Mouse (Mus musculus) kidney, adult 9 months (tissue): ENCODE measurements around the gene Kcng3.
A peak's percentile ranks its signal among the peaks of the same experiment; 100 is the strongest.

Source experiments
- DNase-seq: peaks from one replicate; pipeline ENCODE4 v3.0.0; 2022

The Kcng3 gene

DNA sequence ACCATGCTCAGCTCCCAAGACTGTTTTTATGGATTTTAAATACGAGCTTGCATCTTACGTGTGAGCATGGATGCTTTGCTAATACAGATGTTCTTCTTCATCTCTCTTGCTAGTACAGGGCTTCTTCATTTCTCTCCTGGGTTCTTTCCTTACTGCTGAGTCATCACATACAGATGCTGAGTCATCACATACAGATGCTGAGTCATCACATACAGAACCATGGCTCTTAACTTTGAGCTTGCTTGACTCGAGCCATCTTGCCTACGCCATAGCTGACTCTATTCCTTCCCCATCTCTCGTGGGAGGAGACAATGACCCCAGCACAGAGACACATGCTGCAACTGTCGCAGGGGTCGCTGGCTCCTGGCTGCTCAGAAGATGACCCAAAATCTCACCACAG is 76.7 kb downstream of the Kcng3 start:
- no peak for DNase-seq

DNA sequence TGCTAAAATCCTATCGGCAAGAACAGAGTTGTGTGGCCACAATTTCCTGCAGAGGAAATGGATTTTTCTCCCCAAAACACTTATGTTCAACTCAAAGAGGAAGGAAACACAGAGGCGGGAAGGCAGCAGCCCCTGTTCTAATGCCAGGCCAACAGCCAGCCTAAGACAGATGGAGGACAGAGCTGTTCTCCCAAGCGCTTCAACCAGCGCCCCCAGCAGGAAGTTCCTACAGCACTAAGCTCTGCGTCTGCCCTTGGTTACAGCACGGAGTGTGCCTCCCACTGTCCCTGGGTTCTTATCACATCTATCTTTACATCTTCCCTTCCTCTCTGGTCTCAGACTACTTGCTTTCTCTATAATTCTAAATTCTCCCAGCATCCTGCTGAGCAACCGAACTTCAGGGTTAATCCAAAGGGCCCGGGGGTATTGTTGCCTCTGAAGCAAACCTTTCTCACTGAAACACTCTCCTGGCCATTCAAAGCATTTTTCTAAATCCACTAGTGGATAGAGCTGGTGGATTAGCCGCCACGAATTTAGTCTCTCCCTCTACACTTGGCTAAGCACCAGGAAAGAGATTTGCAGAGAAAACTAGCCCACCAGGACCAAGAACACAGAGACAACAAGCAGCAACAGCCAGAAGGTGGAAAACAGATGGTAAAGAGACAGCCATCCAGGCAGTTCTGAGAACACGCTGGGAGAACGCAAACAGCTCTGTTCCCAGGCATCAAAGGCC is 83.0 kb downstream of the Kcng3 start:
- no peak for DNase-seq

DNA sequence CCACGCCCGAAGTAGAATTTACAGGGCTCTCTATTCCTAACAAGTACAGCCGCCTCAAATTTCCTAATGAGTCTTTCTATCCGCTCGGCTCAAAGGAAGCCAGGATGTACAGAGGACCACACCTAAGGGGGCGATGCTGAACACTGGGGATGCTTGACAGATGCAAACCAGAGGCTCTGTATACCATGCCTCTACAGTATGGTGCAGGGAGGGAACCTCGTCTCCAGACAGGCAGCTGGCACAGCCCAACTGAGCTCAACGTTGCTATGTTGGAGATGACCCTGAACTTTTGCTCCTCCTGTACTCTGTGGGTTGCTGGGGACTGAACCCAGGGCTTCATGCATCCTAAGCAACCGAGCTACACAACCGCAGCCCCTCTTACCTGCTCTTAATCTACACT is 84.5 kb downstream of the Kcng3 start:
- no peak for DNase-seq

DNA sequence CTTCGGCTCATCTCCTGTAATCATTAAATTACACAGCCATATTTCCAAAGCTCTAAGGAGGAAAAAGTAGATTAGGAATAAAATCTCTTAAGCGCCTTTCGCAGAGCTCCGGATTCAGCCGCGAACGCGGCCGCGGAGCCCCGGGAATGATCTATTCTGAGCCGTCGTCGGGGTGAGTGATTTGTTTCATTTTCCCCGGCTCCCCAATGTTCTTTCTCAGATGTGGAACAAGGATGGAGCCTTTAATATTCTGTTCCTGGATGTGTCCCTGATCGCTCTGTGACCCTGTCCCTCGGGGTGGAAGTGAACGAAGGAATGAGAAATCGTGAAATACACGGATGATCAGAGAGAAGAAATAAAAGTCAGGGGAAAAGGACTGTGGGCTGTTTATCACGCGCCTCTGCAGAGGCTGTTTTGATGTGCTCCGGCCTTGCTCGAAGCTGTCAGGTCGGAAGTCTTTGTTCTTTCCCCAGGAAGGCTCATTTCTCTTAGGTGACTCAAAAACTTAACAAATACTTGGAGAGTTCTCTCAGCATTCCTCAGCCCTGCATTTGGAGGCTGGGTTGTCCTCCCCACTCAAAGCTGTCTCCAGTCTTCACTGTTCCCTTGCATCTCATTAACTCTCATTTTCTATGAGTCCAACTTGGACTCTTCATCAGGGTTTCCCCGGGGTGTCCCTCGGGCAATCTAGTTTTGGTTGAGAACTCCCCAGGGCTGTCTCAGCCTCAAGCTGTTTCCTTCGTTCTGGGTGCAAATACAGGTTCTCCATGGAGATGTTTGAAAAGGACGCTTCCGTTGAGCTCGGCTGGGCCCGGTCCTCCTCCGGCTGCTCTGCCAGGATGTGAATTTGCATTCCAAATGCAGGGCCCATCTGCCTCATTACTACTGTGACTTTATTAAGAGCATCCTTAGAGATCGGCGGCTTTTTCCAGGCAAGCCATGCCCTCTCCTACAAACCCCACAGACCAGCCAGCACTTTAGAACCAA is 85.6 kb downstream of the Kcng3 start:
- no peak for DNase-seq

DNA sequence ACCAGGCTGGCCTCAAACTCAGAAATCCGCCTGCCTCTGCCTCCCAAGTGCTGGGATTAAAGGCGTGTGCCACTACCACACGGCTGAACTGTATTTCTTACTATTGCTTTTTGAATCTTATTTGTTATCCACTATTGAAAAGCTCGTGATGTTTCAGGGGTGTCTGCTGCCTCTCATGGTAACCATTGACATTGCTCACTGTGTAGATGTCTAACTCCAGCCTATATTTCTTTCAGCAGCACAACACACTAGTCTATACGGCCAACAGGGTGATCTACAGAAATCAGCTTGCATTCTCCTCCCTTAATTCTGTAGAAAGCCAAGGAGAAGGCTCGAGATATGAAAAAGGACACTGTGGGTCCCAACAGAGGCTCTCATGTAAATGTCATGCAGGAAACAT is 86.4 kb downstream of the Kcng3 start:
- no peak for DNase-seq

DNA sequence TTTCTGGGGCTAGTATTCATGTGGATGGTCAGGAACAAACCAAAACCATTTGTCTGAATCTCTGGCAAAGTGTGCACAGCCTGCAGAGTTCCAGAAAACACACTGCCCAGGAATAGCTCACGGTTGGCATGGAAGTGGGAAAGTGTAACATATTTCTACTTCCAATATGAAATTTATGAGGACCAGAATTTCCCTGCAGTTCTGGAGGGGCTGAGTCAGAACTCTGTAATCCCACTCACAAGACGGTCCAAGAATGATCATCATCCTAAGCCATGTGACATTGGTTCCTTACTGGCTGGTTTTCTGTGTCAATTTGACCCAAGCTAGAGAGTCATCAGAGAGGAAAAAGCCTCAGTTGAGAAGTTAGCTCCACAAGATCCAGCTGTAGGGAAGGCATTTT is 89.3 kb downstream of the Kcng3 start:
- DNase-seq = no peak

DNA sequence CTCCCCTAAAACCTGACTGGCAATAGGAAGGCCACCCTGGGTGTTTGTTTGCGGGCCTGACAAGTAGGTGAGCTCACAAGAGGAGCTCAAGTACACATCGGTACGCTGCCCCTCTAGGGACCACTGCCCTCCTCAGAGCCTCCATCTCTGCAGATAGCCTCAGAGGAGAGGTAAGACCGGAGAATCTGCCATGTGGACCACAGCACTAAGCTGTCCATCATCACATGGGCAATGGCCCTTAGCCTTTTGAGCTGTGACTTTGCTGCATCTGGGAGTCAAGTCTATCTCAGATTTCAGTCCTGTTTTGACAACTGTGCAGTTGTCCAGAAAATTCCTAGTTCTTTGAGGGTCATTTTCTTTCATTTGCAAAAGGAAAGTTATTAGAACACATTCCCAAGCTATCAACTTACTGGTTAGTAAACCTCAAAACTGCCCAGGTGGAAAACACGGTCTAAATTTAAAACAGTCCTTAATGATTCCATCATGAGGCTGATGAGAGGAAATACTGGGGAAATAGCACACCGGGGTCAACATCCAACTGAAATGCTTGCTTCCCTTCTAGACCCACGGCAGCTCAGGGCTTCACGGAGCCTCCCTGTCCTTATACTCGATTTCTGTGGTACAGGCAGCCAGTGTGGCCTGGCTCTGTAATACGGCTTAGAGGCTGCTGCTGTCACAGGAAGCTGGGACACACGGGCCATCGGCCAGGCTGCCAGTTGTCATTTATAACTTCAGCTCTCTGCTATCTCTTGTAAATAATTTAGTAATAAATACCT is 92.2 kb downstream of the Kcng3 start:
- no peak for DNase-seq

DNA sequence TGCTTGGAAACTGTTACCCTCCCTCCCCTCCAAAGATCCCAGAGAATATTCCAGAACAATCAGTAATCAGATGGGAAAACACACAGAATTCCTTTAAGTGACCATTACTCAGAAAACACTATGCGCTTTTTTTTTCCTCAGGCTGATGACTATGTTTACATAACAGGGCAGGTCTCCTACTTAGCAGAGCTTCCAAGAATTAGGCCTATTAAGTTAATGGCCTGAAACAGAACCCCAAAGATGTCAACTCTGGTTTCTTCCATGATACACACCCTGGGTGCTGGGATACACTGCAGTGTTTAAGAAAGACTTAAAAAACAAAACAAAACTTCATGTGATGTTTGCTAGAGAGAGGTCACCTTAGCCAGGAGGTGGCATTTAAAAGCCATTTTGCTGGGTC is 93.0 kb downstream of the Kcng3 start:
- peak; percentile 18 for DNase-seq

DNA sequence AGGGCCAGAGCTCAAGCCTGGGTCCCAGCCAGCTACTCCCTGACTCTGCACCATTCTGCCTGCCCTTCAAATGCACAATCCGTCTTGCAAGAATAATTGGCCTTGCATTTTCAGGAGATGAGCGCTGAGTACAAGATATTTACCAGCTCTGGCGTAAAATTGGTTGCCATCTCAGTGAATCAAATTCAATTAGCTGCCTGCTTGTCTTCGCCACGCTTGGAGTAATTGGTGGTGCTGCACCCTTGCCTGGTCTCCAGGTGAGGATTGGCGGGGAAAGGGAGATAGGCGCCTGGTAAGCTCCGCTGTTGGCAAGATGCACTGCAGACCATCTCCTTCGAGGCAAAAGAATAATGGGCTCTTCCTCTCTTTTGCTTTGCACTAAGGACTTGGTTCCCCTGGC is 93.6 kb downstream of the Kcng3 start:
- DNase-seq = no peak
